Mouse (Mus musculus) cortical plate, adult 2 months (tissue): ENCODE results near the gene Clec2e.
"Not testable (repeated sequence)": the region's sequence is repeated elsewhere in the genome, so short reads cannot be mapped to it uniquely, and the experiment has no call there.

ENCODE experiments used
- CTCF ChIP-seq: fragments of 200-500 bp; IDR thresholded peaks from 2 replicates; pipeline ENCODE4 v1.5.1; 2011; ENCODE audit warnings: mild to moderate bottlenecking, control low read depth, low read length; ENCODE audit not compliant: insufficient read depth; ENCODE audit errors: extremely low read depth
- POLR2A ChIP-seq: fragments of 200-500 bp; IDR thresholded peaks from 2 replicates; pipeline ENCODE4 v1.6.1; 2011; ENCODE audit warnings: mild to moderate bottlenecking, low read length, control low read depth; ENCODE audit not compliant: insufficient read depth; ENCODE audit errors: extremely low read depth

DNA sequence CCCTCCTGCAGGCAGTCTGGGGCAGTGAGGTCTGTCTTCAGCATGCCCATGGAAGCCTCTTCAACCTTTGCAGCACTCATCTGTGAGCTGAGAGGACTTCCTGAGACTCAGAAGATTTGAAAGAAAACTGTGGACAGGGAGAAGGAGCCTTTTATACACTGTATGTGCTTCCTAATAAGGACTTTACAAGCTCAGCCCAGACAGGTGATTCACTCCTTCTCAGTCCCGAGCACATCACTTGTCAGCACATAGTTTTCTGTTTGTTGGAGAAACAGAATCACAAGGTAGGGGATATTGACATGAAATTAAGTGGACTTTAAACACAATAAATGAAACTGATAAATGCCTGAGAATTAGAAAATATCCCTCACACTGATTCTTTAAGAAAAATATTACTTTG is at the start of gene Clec2e:
- not testable (repeated sequence) for TF ChIP-seq CTCF, POLR2A
